Mouse (Mus musculus) fibroblast of lung, adult 2 months (primary cell): ENCODE data around the gene Stk38.
"Not testable (repeated sequence)": the region's sequence is repeated elsewhere in the genome, so short reads cannot be mapped to it uniquely, and the experiment has no call there.

ENCODE experiments used
- DNase-seq: peaks from one replicate; pipeline ENCODE4 v3.0.0-alpha.2; 2011; ENCODE audit warnings: low read depth

Stk38 gene

GRCm38 (mm10) chr17:29007641-29008325 lies at the start of gene Stk38:
Stk38 (minus strand) TSS chr17:29007995.
- peak; percentile 59 for DNase-seq

GRCm38 (mm10) chr17:29057361-29057890 lies 49.6 kb upstream of the Stk38 start:
- no peak for DNase-seq

- no peak for DNase-seq
Observed at GRCm38 (mm10) chr17:29056699-29057151, 48.9 kb upstream of the Stk38 start.

GRCm38 (mm10) chr17:29056207-29056606 lies 48.4 kb upstream of the Stk38 start:
- DNase-seq, result no peak

- no peak for DNase-seq
Observed at GRCm38 (mm10) chr17:29055586-29055985, 47.8 kb upstream of the Stk38 start.

GRCm38 (mm10) chr17:29054429-29054828 lies 46.6 kb upstream of the Stk38 start:
- no peak for DNase-seq

- DNase-seq, result peak; percentile 88
Observed at GRCm38 (mm10) chr17:29053841-29054240, 46.0 kb upstream of the Stk38 start.

- DNase-seq, result no peak
Observed at GRCm38 (mm10) chr17:29053067-29053466, 45.3 kb upstream of the Stk38 start.

GRCm38 (mm10) chr17:29050791-29051190 lies 43.0 kb upstream of the Stk38 start:
- DNase-seq, result no peak

- DNase-seq, result no peak
Observed at GRCm38 (mm10) chr17:29049923-29050322, 42.1 kb upstream of the Stk38 start.

- no peak for DNase-seq
Observed at GRCm38 (mm10) chr17:29049508-29049889, 41.7 kb upstream of the Stk38 start.

- peak; percentile 58 for DNase-seq
Observed at GRCm38 (mm10) chr17:29048748-29049507, 41.1 kb upstream of the Stk38 start.

GRCm38 (mm10) chr17:29047697-29048514 lies 40.1 kb upstream of the Stk38 start:
- DNase-seq, result no peak

GRCm38 (mm10) chr17:29046863-29047262 lies 39.1 kb upstream of the Stk38 start:
- DNase-seq, result no peak

GRCm38 (mm10) chr17:29045741-29046530 lies 38.1 kb upstream of the Stk38 start:
- no peak for DNase-seq

GRCm38 (mm10) chr17:29044925-29045319 lies 37.1 kb upstream of the Stk38 start:
- DNase-seq, result no peak

GRCm38 (mm10) chr17:29044146-29044924 lies 36.5 kb upstream of the Stk38 start:
- no peak for DNase-seq

- no peak for DNase-seq
Observed at GRCm38 (mm10) chr17:29043583-29043982, 35.8 kb upstream of the Stk38 start.

GRCm38 (mm10) chr17:29042569-29042968 lies 34.8 kb upstream of the Stk38 start:
- DNase-seq, result no peak

- not testable (repeated sequence) for DNase-seq
Observed at GRCm38 (mm10) chr17:29041632-29042031, 33.8 kb upstream of the Stk38 start.

GRCm38 (mm10) chr17:29039351-29039750 lies 31.6 kb upstream of the Stk38 start:
- DNase-seq, result no peak
